Mouse (Mus musculus): ENCODE data around the gene Acp7. TPM values are rescaled to one million over a fixed set of nuclear protein-coding genes. Genes with fewer than 3 reads are reported as not detected.
A peak's percentile ranks its signal among the peaks of the same experiment; 100 is the strongest.
"Not testable (repeated sequence)": the region's sequence is repeated elsewhere in the genome, so short reads cannot be mapped to it uniquely, and the experiment has no call there.

Gene Acp7
- polyA plus RNA-seq (2014; fragmentation: Nextera tagmentation; extraction: Ambion mirVana), result not detected in 2 replicates

DNA sequence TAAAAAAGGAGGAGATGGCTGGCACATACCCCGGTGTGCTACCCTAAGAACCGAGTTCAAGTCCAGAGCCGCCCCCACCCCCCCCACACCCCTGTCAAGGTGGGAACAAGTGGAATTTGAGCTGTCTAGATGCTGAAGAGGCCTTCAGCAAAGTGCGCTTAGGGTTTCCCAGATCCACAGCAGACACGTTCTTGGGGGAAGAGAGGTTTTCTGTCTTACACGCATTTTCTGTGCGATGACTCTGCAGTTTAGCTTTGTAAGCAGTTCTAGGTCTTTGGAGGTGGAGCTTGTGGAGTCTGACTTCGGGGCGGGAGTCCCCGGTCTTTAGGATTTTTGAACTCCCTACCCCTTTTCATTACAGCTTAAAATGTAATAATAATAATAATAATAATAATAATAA lies at the start of gene Acp7:
Acp7 (minus strand) TSS at position 260 of the 400 bp plus-strand sequence.
- peaks cover 2 to 5% of the 10 kb centered on the region in 2 experiments; a peak in 2 of 4 replicates for H3K4me1 ChIP-seq (ENCODE audit: control insufficient read depth in 2 of 2, insufficient read depth in 2 of 2, low read length in 2 of 2)
- H3K36me3 ChIP-seq (ENCODE audit: control insufficient read depth, insufficient read depth, low read length), result no peaks in the 10 kb centered on the region
- ATAC-seq (ENCODE audit: insufficient number of reproducible peaks, insufficient read depth, low FRiP score, low read depth), result no peak
- H3K9me3 ChIP-seq (ENCODE audit: control insufficient read depth, low read length), result no peaks in the 10 kb centered on the region
- no peak within 1 kb of the TSS for H3K9ac ChIP-seq (ENCODE audit: low read length)
- no peak within 1 kb of the TSS for H3K27ac ChIP-seq (replicated peaks in 1 of 2; ENCODE audit: control insufficient read depth in 1 of 2, insufficient read depth in 1 of 2, low read depth in 2 of 2, low read length in 2 of 2)
- 28% methylated on average over 10 of the region's 10 CpGs for WGBS
- peaks cover 38% of the 10 kb centered on the region for H3K27me3 ChIP-seq (ENCODE audit: control insufficient read depth, insufficient read depth, low read length)
- peak within 1 kb of the TSS; percentile 30 for H3K4me2 ChIP-seq (ENCODE audit: low read length)
- 0 out of 4 replicates have a peak within 1 kb of the TSS, but pooled peaks of 1 of the 2 experiments have one; percentile 14 for H3K4me3 ChIP-seq (ENCODE audit: control insufficient read depth in 1 of 2, insufficient read depth in 1 of 2, low read depth in 1 of 2, low read length in 2 of 2)

DNA sequence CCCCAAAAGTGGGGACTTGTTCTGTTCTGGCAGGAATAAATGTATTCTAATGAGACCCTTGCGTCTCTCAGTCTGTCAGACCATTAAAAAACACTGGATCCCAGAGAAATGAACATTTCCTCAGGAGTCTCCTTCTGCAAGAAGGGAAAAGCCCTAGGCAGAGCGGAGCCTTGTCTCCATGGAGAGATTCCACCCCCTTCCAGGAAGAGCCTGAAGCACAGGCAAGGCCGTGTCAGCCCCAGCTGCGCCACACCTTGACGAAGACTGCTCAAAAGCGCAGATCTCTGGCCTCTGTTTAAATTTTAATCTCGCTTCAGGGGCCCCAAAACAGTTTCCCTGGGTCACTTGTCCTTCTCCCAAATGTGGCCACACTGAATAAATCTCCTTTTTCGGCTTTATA lies 46.5 kb upstream of the Acp7 start:
- no peak for ATAC-seq (ENCODE audit: insufficient number of reproducible peaks, insufficient read depth, low FRiP score, low read depth)
- peaks cover 5 to 7% of the 10 kb centered on the region in 2 experiments; a peak in 3 of 4 replicates for H3K4me1 ChIP-seq (ENCODE audit: control insufficient read depth in 2 of 2, insufficient read depth in 2 of 2, low read length in 2 of 2)
- H3K4me3 ChIP-seq (ENCODE audit: control insufficient read depth in 1 of 2, insufficient read depth in 1 of 2, low read depth in 1 of 2, low read length in 2 of 2), result no peak overlapping the region
- no peak overlapping the region for H3K27ac ChIP-seq (replicated peaks in 1 of 2; ENCODE audit: control insufficient read depth in 1 of 2, insufficient read depth in 1 of 2, low read depth in 2 of 2, low read length in 2 of 2)
- no peak overlapping the region for H3K4me2 ChIP-seq (ENCODE audit: low read length)
- no peaks in the 10 kb centered on the region for H3K9me3 ChIP-seq (ENCODE audit: control insufficient read depth, low read length)
- no peaks in the 10 kb centered on the region for H3K27me3 ChIP-seq (ENCODE audit: control insufficient read depth, insufficient read depth, low read length)
- no peak overlapping the region for H3K9ac ChIP-seq (ENCODE audit: low read length)
- 88% methylated on average over 8 of the region's 8 CpGs for WGBS
- no peaks in the 10 kb centered on the region for H3K36me3 ChIP-seq (ENCODE audit: control insufficient read depth, insufficient read depth, low read length)

DNA sequence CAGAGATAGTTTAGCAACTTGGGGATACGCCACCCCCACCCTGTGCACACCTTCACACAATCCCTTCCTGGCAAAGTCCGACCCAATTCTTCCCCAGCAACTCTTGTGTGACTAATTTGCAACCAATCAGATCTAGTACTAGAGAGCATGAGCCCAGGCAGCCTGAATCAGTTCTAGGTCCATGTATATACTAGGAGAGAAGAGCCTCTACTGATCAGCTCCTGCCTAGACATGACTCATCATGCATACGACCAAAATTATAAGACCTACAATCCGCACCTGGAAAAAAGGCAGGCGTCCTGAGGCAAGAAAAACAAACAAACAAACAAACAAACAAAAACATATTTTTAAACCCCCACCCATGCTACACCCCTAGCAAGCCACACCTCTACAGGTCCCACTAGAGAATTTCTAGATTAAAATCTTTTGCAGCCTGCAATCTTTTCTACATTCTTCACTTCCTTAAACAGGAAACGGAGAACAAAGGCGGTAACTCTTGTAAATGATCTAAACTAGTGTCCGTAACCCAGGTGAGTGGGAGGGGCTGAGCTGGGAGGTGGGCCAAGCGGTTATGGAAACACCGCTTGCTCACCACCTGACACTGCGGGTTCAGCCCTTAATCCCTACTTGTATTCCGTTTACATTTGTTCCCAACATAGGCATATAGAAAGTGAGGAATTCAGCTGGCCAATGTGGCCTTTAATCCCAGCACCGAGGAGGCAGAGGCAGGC lies 45.8 kb upstream of the Acp7 start:
- no peaks in the 10 kb centered on the region for H3K9me3 ChIP-seq (ENCODE audit: control insufficient read depth, low read length)
- no peaks in the 10 kb centered on the region for H3K27me3 ChIP-seq (ENCODE audit: control insufficient read depth, insufficient read depth, low read length)
- peaks cover 5 to 7% of the 10 kb centered on the region in 2 experiments; a peak in 3 of 4 replicates for H3K4me1 ChIP-seq (ENCODE audit: control insufficient read depth in 2 of 2, insufficient read depth in 2 of 2, low read length in 2 of 2)
- no peak overlapping the region for H3K4me3 ChIP-seq (ENCODE audit: control insufficient read depth in 1 of 2, insufficient read depth in 1 of 2, low read depth in 1 of 2, low read length in 2 of 2)
- no peak overlapping the region for H3K9ac ChIP-seq (ENCODE audit: low read length)
- H3K4me2 ChIP-seq (ENCODE audit: low read length), result no peak overlapping the region
- H3K36me3 ChIP-seq (ENCODE audit: control insufficient read depth, insufficient read depth, low read length), result no peaks in the 10 kb centered on the region
- WGBS, result 77% methylated on average over 13 of the region's 13 CpGs
- no peak overlapping the region for H3K27ac ChIP-seq (replicated peaks in 1 of 2; ENCODE audit: control insufficient read depth in 1 of 2, insufficient read depth in 1 of 2, low read depth in 2 of 2, low read length in 2 of 2)
- no peak for ATAC-seq (ENCODE audit: insufficient number of reproducible peaks, insufficient read depth, low FRiP score, low read depth)

DNA sequence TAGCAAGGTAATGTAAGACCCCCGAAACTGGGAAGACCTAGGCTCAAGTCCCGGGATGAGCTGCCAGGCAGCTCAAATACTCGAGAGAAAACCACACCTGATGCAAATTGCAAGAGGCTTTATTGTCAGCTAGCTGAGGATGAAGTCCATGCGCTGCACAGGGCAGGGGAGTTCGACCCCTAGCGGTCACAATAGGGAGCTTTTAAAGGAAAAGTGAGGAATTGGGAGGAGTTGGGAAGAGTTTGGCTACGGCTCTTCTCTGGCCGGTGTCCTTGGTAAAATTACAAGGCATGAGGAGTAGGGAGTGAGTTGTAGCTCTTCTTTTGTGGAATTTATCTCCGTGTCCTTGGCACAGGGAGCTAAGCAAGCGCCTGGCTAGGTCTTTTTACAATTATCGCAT lies 44.6 kb upstream of the Acp7 start:
- ATAC-seq (ENCODE audit: insufficient number of reproducible peaks, insufficient read depth, low FRiP score, low read depth), result no peak
- 42% methylated on average over 11 of the region's 11 CpGs for WGBS
- H3K4me1 ChIP-seq (ENCODE audit: control insufficient read depth in 2 of 2, insufficient read depth in 2 of 2, low read length in 2 of 2), result peaks cover 5 to 7% of the 10 kb centered on the region in 2 experiments; a peak in 3 of 4 replicates

DNA sequence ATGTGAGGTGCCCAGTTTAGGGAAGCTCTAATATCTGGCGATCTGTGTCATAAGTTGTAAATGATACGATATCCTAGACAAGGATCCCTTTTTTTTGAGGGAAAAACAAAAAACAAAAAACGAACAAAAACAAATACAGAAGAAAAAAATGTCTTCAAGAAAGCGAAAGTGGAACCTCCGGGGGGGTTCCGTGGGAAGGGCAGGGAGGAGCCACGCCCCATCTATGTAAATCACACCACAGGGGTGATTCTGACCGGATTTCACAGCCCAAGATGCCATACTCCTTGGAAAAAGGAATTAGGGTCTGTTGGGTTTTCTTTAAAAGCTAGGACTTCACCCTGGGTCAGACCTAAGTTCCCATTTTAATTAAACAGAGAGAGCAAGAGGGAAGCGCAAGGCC lies 43.9 kb upstream of the Acp7 start:
- H3K36me3 ChIP-seq (ENCODE audit: control insufficient read depth, insufficient read depth, low read length), result no peaks in the 10 kb centered on the region
- no peak overlapping the region for H3K27ac ChIP-seq (replicated peaks in 1 of 2; ENCODE audit: control insufficient read depth in 1 of 2, insufficient read depth in 1 of 2, low read depth in 2 of 2, low read length in 2 of 2)
- H3K4me3 ChIP-seq (ENCODE audit: control insufficient read depth in 1 of 2, insufficient read depth in 1 of 2, low read depth in 1 of 2, low read length in 2 of 2), result no peak overlapping the region
- no peak overlapping the region for H3K4me2 ChIP-seq (ENCODE audit: low read length)
- no peaks in the 10 kb centered on the region for H3K9me3 ChIP-seq (ENCODE audit: control insufficient read depth, low read length)
- ATAC-seq (ENCODE audit: insufficient number of reproducible peaks, insufficient read depth, low FRiP score, low read depth), result no peak
- peaks cover 5 to 7% of the 10 kb centered on the region in 2 experiments; a peak in 3 of 4 replicates for H3K4me1 ChIP-seq (ENCODE audit: control insufficient read depth in 2 of 2, insufficient read depth in 2 of 2, low read length in 2 of 2)
- H3K9ac ChIP-seq (ENCODE audit: low read length), result no peak overlapping the region
- 64% methylated on average over 9 of the region's 9 CpGs for WGBS
- H3K27me3 ChIP-seq (ENCODE audit: control insufficient read depth, insufficient read depth, low read length), result no peaks in the 10 kb centered on the region

More for the DNA sequence above, 44.6 kb upstream of the Acp7 start:
- no peak overlapping the region for H3K27ac ChIP-seq (replicated peaks in 1 of 2; ENCODE audit: control insufficient read depth in 1 of 2, insufficient read depth in 1 of 2, low read depth in 2 of 2, low read length in 2 of 2)
- H3K9ac ChIP-seq (ENCODE audit: low read length), result no peak overlapping the region
- H3K36me3 ChIP-seq (ENCODE audit: control insufficient read depth, insufficient read depth, low read length), result no peaks in the 10 kb centered on the region
- H3K9me3 ChIP-seq (ENCODE audit: control insufficient read depth, low read length), result no peaks in the 10 kb centered on the region
- H3K27me3 ChIP-seq (ENCODE audit: control insufficient read depth, insufficient read depth, low read length), result no peaks in the 10 kb centered on the region
- no peak overlapping the region for H3K4me2 ChIP-seq (ENCODE audit: low read length)
- H3K4me3 ChIP-seq (ENCODE audit: control insufficient read depth in 1 of 2, insufficient read depth in 1 of 2, low read depth in 1 of 2, low read length in 2 of 2), result no peak overlapping the region

DNA sequence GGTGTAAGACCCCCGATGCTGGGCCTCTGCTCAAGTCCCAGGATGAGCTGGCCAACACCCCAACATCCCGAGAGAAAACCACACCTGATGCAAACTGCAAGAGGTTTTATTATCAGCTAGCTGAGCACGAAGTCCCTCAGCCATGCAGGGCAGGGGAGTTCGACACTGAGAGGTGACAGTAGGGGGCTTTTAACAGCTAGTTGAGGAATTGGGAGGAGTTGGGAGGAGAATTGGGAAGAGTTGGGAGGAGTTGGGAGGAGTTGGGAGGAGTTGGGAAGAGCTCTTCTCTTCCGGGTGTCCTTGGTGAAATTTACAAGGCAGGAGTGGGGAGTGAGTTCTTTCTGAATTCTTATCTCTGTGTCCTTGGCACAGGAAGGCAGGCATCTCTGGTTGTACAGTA lies 41.7 kb upstream of the Acp7 start:
- not testable (repeated sequence) for H3K27me3 ChIP-seq (ENCODE audit: control insufficient read depth, insufficient read depth, low read length); H3K9me3 ChIP-seq (ENCODE audit: control insufficient read depth, low read length); H3K4me1 ChIP-seq (ENCODE audit: control insufficient read depth in 2 of 2, insufficient read depth in 2 of 2, low read length in 2 of 2); H3K27ac ChIP-seq (replicated peaks in 1 of 2; ENCODE audit: control insufficient read depth in 1 of 2, insufficient read depth in 1 of 2, low read depth in 2 of 2, low read length in 2 of 2); ATAC-seq (ENCODE audit: insufficient number of reproducible peaks, insufficient read depth, low FRiP score, low read depth); H3K4me3 ChIP-seq (ENCODE audit: control insufficient read depth in 1 of 2, insufficient read depth in 1 of 2, low read depth in 1 of 2, low read length in 2 of 2); H3K4me2 ChIP-seq (ENCODE audit: low read length); H3K36me3 ChIP-seq (ENCODE audit: control insufficient read depth, insufficient read depth, low read length); H3K9ac ChIP-seq (ENCODE audit: low read length)
- WGBS, result 45% methylated on average over 5 of the region's 5 CpGs

DNA sequence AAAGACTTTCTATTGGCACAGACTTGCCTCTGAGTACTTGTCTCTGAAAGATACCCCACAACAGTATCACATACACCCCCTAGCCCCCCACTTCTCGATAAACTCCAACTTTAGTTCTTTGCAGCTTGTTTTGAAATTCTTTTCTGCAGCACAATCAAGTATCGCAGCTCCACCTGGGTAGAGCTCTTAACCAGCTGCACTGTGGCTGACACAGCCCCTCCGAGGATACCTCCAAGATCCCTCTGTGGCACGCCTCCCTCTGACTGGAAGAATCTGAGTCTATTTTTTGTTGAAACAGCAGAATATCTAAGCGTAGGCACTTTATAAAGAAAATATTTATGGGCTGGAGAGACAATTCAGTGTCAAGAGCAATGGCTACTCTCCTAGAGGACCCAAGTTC lies 41.1 kb upstream of the Acp7 start:
- H3K27ac ChIP-seq (replicated peaks in 1 of 2; ENCODE audit: control insufficient read depth in 1 of 2, insufficient read depth in 1 of 2, low read depth in 2 of 2, low read length in 2 of 2), result no peak overlapping the region
- H3K9ac ChIP-seq (ENCODE audit: low read length), result no peak overlapping the region
- no peak overlapping the region for H3K4me3 ChIP-seq (ENCODE audit: control insufficient read depth in 1 of 2, insufficient read depth in 1 of 2, low read depth in 1 of 2, low read length in 2 of 2)
- 86% methylated on average over 5 of the region's 5 CpGs for WGBS
- no peaks in the 10 kb centered on the region for H3K27me3 ChIP-seq (ENCODE audit: control insufficient read depth, insufficient read depth, low read length)
- H3K9me3 ChIP-seq (ENCODE audit: control insufficient read depth, low read length), result no peaks in the 10 kb centered on the region
- no peaks in the 10 kb centered on the region for H3K4me1 ChIP-seq (ENCODE audit: control insufficient read depth in 2 of 2, insufficient read depth in 2 of 2, low read length in 2 of 2)
- no peaks in the 10 kb centered on the region for H3K36me3 ChIP-seq (ENCODE audit: control insufficient read depth, insufficient read depth, low read length)
- no peak overlapping the region for H3K4me2 ChIP-seq (ENCODE audit: low read length)
- no peak for ATAC-seq (ENCODE audit: insufficient number of reproducible peaks, insufficient read depth, low FRiP score, low read depth)

DNA sequence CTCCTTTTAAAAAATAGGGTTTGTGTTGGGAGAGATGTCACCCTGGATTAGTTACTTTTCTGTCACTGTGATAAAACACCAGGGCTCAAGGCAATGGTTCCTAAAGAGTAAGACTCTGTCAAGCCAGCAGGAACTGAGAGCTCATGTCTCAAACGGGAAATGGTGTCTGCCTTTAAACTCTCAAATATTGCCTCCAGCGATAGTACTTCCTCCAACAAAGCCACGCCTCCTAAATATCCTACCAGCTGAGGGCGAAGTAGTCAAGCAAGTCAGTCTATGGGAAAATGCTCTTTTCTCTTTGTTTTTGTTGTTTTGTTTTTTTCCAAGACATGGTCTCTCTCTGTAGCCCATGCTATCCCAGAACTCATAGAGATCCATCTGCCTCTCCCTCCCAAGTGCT lies 40.0 kb upstream of the Acp7 start:
- no peak for ATAC-seq (ENCODE audit: insufficient number of reproducible peaks, insufficient read depth, low FRiP score, low read depth)
- no peak overlapping the region for H3K4me3 ChIP-seq (ENCODE audit: control insufficient read depth in 1 of 2, insufficient read depth in 1 of 2, low read depth in 1 of 2, low read length in 2 of 2)
- no peak overlapping the region for H3K4me2 ChIP-seq (ENCODE audit: low read length)
- WGBS, result 59% methylated on average over 4 of the region's 4 CpGs
- H3K4me1 ChIP-seq (ENCODE audit: control insufficient read depth in 2 of 2, insufficient read depth in 2 of 2, low read length in 2 of 2), result no peaks in the 10 kb centered on the region
- H3K36me3 ChIP-seq (ENCODE audit: control insufficient read depth, insufficient read depth, low read length), result no peaks in the 10 kb centered on the region
- H3K27me3 ChIP-seq (ENCODE audit: control insufficient read depth, insufficient read depth, low read length), result no peaks in the 10 kb centered on the region
- no peaks in the 10 kb centered on the region for H3K9me3 ChIP-seq (ENCODE audit: control insufficient read depth, low read length)
- H3K27ac ChIP-seq (replicated peaks in 1 of 2; ENCODE audit: control insufficient read depth in 1 of 2, insufficient read depth in 1 of 2, low read depth in 2 of 2, low read length in 2 of 2), result no peak overlapping the region
- no peak overlapping the region for H3K9ac ChIP-seq (ENCODE audit: low read length)

Measured in heart, embryonic 14.5 days (tissue).